Mouse (Mus musculus) v-Abl transformed pro-B cells (cell line): ENCODE measurements around the gene Slc2a12.

ENCODE experiments used
- in situ Hi-C, 2 experiments: fragments of 400-800 bp; cut with MboI; formaldehyde crosslinking; loops; one replicate each; pipeline ENCODE4 v1.15.1; 2025; ENCODE audit not compliant: unreplicated experiment in 2 of 2

Gene Slc2a12

DNA sequence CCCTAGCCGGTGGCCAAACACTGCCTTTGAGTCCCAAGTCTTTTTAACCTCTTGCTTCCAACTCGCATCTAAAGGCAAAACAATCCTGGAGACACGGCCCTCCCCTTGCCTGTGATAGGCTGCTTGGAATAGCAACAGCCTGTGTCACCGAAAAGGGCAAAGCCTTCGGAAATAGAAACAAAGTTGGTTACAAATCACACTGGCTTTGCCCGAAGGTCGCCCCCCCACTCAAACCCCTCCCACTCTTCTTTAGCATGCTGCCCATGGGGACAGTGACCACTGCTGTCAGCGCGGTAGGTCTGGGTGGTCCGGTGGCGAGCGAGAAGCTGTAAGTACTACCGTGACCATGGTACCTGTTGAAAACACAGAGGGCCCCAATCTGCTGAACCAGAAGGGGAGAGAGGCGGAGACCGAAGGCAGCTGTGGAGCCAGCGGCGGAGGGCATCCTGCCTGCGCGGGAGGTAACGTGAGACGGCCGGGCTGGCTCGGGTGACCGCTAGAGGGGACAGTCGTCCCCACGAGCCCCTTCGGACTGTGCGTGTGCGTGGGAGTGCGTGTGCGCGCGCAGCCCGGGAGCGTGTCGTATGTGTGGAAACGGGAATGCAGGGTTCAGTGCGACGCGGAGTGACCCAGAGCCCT is at the start of gene Slc2a12:
Gene Slc2a12 (plus strand): TSS at position 159 of the 639 bp plus-strand sequence.
- in situ Hi-C loops, result no loop called here

DNA sequence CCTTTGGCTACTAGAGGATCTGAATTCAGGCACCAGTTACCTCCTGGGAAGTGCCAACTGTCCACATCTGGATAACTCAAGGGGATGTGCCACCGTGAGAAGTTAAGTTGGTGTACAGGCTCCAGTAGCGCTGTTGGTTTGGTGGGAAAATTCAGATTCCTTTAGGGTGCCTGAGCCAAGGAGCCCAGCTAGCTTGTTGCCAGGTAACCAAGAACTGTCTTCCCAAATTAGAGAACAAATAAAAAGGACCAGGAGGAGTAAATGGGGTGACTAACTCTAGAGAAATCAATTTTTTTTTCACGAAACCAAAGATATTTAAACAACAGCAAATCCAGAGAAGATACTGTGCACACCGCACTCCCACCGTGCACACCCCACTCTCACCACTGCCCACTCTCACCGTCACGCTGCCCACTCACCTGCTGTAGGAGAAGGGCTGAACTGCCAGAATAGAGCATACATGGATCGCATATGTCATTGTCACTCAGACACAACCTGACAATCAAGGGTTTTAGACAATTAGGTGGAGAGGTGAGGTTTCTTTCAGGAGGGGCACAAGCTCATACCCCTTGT is 45.8 kb upstream of the Slc2a12 start:
- in situ Hi-C loops, result loop anchor here (25.0 kb wide), 2 partner anchors 1188 to 1513 kb away; partner anchors contain the start of genes Rps12 (in 1 of the 2), Slc18b1 (in 1 of the 2), Taar8c (in 1 of the 2) and Taar9 (in 1 of the 2)

DNA sequence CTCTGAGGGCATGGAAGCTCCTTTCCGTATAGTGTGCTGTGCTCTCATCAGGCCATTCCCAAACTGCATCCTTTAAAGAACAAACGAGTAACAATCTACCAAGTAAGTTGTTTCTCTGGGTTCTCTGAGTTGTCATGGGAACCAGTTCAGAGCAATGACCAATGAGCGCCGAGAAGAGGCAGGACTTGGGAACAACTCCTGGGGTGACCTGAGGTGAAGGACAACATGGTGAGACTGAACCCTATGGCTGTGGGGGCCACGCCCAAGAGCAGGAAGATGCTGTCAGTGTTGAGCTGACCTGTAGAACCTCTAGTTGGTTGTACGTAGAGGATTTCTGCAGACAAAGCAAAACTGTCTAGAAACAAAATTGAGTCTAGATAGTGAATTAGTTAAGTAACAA is 43.8 kb upstream of the Slc2a12 start:
- in situ Hi-C loops, result no loop called here

DNA sequence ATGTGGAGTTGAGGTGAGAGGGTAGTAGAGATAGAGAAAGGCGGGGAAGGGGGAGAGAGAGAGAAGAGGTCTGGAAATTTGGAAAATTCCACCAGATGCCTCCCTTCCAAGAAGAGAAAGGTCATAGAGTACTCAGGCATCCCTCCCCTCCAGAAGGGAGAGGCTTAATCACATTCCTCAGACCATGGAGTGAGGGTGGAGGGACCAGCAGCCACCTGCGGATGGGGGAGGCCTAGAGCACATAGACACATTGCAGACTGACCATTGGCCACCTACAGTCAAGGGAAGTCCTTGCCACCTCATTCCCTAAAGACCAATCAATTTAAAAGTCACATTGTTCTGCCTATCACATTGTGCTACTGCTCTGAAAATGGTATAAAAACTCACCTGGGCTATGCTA is 40.0 kb upstream of the Slc2a12 start:
- in situ Hi-C loops, result no loop called here

DNA sequence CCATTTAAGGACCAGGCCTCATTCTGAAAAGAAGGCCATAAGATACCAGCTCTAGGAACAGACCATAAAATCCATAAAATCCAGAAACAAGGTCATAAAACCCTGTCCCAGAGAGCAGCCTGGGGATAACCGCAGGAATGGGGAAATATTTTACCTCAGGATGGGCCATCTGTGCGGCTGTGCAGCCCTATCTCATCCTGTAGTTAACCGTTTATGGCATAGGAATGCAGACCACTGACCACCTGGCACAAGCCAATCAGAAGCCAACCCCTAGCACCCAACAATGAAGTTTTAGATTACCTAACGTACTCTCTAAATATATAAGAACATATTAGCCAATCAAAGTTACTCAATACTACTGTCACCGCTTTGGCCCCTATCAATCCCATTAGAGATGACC is 36.5 kb upstream of the Slc2a12 start:
- in situ Hi-C loops, result no loop called here

DNA sequence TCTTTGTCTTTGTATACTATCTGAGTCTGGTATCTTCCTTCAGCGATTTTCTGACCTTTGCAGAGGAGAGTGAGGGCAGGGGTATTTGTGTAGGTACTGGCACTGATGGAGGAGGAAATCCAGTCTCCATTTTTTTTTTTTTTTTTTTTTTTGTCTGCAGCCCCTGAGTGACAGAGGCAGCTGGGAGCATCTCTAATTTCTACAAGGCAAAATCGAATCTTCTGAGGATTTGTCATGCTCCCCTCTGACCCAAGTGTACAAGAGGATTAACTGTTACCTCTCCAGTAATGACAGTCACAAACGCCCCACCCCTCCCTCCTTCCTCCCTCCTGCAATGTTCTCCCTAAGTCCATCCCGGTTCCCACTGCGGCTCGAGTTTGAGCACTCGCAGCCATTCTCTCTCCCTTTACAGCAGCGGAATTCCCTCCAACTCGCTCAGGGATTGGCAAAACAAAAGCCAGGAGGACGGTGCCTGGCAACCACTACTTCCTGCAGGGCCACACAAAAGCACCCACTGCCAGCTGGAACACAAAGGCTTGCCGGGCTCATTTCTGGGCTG is 35.9 kb upstream of the Slc2a12 start:
- in situ Hi-C loops, result no loop called here

DNA sequence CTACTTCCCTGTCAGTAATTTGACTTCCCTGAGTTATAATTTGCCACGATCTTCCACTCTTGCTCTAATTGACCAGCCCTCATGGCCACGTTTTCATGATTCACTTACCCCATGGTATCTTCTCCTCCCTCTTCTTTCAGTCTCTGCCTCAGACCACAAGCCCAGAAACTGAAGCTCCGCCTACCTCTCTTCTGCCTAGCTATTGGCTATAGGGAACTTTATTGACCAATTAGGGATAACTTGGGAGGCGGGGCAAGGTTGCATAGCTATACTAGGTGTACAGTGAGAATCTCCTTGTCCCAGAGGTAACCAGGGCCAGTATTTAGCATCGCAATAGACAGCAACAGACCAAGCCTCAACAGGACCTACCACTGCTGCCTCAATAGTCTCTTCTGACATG is 31.5 kb upstream of the Slc2a12 start:
- in situ Hi-C loops, result no loop called here

DNA sequence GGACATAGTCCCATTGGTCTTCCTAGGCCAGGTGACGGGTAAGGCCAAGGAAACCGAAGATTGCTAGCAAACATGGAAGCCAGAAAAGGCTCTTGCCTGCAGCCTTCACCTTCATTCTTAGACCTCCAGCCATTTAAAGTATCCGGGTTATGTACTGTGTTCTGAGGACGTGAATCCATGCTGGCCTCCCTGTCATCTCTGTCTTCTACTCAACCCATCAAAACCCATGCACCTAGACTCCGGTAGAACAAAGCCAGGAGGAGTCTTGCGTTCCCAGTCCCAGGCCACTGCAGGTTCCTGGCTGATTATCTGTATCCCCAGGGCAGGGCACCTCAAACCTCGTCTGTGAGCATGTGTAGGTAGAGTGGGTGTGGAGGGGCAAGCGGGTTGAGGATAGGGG is 30.3 kb upstream of the Slc2a12 start:
- in situ Hi-C loops, result no loop called here

DNA sequence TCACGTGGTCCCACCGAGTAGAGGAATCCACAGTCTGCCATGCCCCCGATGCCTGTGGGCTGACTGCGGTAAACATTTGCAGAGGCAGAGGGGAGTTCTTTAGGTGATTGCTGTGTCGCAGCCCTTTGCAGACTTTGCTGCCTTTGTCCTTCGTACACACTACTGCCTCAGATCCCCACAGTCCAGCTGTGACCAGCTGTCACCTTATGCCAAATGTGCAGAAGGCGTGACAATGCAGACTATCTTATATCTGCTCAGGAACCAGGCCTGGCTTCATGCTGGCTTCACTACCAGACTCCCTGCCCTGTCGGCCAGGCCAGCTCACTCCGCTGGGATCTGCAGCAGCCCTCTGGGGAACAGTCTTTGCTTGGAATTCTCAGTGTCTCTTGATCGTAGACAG is 29.5 kb upstream of the Slc2a12 start:
- in situ Hi-C loops, result no loop called here

DNA sequence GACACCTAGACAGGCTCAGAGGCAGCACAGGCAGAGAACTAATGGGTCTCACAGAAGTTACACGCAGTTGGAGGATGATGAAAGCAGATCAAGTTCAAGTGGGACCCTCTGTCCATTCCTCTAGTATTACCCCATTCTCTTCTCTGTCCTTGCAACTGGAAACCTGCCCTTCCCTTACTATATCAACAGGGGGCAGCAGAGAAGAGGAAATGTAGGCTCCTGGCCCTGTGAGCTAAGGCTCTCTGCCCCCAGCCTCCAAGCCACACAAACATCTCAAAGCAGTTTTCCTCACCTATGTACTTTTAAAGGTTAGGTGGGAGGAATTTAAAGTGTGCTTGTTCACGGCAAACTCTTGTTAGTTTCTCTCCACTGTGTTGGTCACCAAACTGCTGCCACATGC is 26.0 kb upstream of the Slc2a12 start:
- in situ Hi-C loops, result no loop called here

DNA sequence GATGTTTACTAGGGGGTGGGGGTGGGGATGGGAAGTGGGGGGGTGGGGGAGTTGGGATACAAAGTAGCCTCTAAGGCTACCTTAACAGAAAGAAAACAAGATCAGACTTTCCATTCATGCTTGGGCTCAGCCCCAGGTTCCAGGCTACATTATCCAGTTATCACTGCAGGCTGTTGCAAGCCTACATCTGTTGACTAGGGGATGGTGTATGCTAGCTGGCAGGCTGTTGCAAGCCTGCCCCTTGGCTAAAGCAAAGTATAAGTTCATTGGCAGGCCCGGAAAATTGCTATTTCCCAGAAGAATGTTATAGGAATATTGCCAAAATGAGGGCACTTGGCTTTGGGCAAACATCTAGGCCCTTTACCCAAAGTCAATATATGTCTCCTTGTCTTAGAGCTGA is 16.0 kb upstream of the Slc2a12 start:
- in situ Hi-C loops, result no loop called here

DNA sequence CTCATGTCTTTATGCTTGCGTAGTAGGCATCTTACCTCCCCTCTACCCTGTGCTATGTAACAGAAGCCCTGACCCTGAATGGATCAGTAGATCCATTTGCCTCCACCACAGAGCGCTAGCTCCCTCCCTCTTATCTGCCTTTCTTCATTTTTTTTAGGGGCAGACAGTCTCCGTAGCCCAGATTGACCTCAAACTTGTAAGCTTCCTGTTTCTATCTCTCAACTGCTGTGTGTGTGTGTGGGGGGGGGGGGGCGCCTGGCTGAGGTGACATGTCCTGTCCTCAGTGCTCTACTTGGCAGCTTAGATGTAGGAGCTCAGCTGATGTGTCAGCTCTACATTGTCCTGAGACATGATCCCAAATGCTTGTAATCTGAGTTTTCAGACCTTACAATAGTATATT is 13.7 kb upstream of the Slc2a12 start:
- in situ Hi-C loops, result no loop called here

DNA sequence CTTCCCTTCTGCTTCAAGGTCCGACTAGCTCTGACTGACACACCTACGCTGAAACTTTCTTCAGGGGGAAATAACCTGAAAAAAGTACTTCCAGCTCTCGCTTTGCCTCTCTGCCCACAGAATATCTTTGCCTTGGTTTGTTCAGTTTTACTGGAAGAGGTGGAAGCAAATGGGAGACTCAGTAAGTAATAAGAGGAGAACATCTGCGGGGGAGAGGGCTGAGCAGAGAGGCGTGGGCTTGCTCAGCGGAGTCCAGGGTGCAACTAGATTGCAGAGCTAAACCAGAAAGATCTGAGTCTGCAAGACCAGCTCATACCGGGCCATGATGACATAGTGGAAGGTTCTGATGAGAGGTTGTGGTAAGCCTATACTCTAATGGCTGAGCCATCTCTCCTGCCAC is 13.3 kb upstream of the Slc2a12 start:
- in situ Hi-C loops, result no loop called here

DNA sequence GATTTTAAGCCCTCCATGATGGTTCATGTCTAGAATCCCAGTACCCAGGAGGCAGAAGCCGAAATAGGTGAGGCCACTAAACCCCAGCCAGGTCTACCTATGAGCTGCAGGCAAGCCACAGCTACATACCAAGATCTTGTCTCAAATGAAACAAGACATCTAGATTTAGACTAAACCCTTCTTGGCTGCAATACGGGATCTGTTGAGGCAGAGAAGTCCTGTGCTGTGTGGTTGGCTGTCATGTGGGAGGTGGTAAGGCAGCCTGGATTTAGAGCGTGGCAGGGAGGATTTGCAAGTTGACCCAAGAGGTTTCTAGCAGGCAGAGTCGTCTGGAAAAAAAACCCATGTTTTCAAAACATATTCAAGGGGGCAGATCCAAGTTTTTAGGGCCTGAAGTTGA is 12.9 kb upstream of the Slc2a12 start:
- in situ Hi-C loops, result no loop called here

DNA sequence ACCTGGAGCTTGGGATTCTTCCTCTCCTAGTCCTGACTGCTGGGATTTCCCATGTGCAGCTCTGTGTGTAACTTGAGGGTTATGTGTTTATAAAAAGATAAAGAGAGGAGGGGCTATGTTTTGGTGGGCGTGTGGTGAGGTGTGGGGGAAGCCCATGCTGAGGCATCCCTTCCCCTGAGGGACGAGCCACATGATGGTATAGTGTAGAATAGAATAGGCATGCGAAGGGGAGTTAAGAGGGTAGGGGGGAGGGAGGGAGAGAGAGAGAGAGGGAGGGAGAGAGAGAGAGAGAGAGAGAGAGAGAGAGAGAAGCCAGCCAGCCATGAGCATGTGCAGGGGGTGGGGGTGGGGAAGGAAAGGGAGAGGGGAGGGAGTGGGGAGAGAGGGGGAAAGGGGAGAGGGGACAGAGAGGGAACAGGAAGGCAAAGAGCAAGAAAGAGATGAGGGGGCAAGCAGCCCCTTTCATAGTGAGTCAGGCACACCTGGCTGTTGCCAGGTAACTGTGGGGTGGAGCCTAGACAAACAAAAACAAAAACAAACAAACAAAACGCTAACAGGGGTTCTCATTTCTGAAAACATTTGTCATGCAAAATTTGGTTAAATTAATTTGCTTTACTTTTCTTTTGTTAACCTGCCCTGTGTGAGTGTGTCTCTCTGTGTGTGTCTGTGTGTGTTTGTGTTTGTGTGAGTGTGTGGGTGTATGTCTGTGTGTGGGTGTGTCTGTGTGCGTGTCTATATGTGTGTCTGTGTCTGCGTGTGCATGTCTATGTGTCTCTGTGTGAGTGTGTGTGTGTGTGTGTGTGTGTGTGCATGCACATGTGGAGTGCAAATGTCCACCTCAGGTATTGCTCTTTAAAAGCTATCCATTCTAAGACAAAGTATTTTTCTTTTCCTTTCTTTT is 11.2 kb upstream of the Slc2a12 start:
- in situ Hi-C loops, result no loop called here

DNA sequence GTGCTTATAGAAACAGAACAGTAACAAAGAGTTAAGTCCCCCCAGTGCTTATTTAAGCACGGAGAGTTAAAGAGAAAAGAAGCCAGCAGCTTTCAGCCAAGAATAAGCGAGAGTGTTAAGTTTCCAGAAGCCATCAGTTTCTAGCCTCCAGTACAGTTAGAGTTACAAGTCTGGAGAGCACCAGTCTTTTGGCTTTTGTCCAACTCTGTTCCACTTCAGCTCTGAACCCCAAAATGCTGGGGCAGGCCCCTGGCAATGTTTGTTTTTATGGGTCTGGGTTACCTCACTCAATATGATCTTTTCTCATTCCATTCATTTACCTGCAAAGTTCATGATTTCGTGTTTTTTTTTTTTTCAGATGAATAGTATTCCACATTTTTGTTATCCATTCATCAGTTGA is 7.6 kb upstream of the Slc2a12 start:
- in situ Hi-C loops, result no loop called here

DNA sequence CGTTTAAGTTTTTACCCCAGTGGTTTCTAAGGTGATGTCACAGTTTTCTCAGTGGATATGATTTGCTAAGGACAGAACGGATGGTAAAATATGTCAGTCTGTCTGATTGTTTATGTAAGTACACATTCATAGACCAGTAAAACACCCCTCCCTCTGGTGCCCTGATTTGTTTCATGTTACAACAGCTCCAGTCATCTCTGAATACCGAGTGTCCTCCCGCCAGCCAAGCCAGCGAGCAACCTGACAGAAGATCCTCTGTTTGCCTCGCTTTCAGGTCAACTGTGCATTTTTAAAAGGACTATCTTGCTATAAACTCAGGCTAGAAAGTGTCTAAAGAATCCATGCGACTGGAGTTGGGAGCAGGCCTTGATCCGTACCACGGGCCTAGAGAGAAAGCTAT is 640 bp upstream of the Slc2a12 start:
- in situ Hi-C loops, result no loop called here

DNA sequence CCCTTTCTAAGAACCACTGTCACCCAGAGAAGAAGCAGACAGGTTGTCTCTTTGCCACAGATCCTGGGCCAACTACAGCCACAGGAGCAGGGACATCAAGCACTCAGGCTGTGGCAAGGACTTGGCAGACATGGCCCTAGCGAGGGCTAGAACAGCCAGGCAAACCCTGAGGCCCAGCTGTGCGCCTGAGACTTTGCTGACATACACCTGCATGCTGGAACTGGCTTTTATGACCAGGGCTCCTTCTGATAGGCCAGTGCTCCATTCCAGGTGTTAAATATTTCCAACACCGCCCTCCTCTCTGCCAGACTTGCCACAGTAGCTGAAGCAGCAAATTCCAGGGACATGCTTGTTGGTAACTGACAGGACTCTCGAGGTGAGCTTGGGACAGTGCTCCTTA is 3.9 kb downstream of the Slc2a12 start:
- in situ Hi-C loops, result no loop called here

DNA sequence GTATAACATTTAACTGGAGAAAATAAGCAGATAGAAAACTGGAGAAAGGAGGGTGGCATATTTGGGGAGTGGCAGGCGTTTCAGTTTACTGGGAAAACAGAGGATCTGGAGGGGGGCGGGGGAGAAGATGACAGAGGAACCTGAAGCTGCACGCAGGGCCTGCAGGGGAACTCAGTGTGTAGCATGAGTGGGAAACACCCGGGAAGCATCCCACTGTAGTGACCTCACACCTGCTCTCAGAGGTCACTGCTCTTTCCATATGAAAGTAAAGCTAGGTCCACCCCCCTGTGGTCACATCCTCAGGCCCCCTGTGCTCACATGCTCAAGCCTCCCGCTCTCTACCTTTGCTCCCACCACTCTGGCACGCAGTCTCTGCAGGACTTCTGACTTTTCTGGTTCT is 9.0 kb downstream of the Slc2a12 start:
- in situ Hi-C loops, result no loop called here

DNA sequence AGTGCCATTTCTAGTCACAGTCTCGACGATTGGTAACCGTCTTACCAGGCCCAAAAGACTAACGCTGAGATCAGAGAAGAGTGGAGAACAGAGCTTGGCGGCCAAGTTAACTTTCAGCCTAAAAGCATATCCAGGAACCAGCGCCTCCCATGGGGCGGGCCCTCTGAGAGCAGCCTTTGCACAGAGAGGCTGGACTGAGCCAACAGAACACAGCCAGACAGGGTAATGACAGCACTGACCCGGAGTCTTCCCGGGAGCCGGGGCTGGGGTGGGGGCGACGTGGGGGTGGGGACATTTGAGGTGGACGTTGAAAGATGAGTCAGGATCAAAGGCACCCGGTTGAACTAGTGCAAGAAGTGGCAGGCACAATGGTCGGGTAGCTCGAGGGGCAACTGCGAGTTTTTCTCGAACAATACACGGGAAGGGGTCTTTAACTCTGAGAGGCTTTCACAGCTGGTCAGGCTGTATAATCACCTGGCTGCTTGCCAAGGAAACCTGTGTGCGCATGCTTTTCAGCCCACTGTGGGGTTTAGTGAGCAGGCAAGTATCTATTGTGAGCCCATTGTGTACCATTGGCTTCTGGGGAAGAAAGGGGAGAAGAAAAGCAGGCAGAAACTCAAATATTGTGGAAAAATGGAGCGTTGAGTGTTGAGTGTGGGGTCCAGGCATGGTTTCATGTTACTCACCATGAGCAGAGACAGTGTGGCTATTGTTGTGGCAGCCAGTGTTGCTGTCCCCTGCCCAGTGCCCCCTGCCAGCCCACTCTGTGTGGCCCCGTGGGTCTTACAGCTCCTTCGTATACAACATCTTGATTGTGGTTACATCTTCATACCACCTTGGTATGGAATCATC is 13.9 kb downstream of the Slc2a12 start:
- in situ Hi-C loops, result no loop called here

DNA sequence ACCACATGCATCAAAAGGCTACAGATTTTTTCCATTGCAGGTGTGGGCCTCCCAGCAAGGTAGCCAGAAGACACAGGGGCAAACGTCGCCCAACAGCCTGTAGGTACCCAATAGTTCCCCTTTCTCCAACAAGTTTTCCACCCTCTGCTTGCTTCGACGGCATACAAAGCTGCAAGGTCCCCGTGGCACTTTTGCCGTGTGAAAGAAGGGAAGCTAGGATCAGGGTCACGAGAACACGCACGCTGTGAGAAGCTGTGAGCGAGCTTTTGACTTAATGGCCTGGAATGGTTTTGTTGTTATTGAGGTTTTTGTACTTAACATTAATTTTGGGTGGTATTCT is 14.5 kb downstream of the Slc2a12 start:
- in situ Hi-C loops, result no loop called here
